Mouse (Mus musculus): ENCODE data around the gene Pacrg.

The Pacrg gene

GRCm38 (mm10) chr17:10372001-10372785 lies 467.9 kb downstream of the Pacrg start:
- DNase-seq (ENCODE audit: low spot score in 2 of 2): no peak

GRCm38 (mm10) chr17:10371472-10371871 lies 468.6 kb downstream of the Pacrg start:
- no peak for DNase-seq (ENCODE audit: low spot score in 2 of 2)

GRCm38 (mm10) chr17:10370660-10371130 lies 469.4 kb downstream of the Pacrg start:
- no peak for DNase-seq (ENCODE audit: low spot score in 2 of 2)

- no peak for DNase-seq (ENCODE audit: low spot score in 2 of 2)
Observed at GRCm38 (mm10) chr17:10369961-10370659, 470.0 kb downstream of the Pacrg start.

- no peak for DNase-seq (ENCODE audit: low spot score in 2 of 2)
Observed at GRCm38 (mm10) chr17:10367044-10367443, 473.1 kb downstream of the Pacrg start.

GRCm38 (mm10) chr17:10366577-10366976 lies 473.5 kb downstream of the Pacrg start:
- DNase-seq (ENCODE audit: low spot score in 2 of 2): no peak

- DNase-seq (ENCODE audit: low spot score in 2 of 2): no peak
Observed at GRCm38 (mm10) chr17:10365501-10366482, 474.3 kb downstream of the Pacrg start.

- DNase-seq (ENCODE audit: low spot score in 2 of 2): no peak
Observed at GRCm38 (mm10) chr17:10363151-10363550, 477.0 kb downstream of the Pacrg start.

- DNase-seq (ENCODE audit: low spot score in 2 of 2): no peak
Observed at GRCm38 (mm10) chr17:10361882-10362291, 478.2 kb downstream of the Pacrg start.

GRCm38 (mm10) chr17:10360738-10361137 lies 479.4 kb downstream of the Pacrg start:
- DNase-seq (ENCODE audit: low spot score in 2 of 2): no peak

GRCm38 (mm10) chr17:10359466-10359865 lies 480.6 kb downstream of the Pacrg start:
- DNase-seq (ENCODE audit: low spot score in 2 of 2): no peak

- no peak for DNase-seq (ENCODE audit: low spot score in 2 of 2)
Observed at GRCm38 (mm10) chr17:10357348-10357747, 482.8 kb downstream of the Pacrg start.

GRCm38 (mm10) chr17:10356294-10356693 lies 483.8 kb downstream of the Pacrg start:
- no peak for DNase-seq (ENCODE audit: low spot score in 2 of 2)

- no peak for DNase-seq (ENCODE audit: low spot score in 2 of 2)
Observed at GRCm38 (mm10) chr17:10355746-10356145, 484.4 kb downstream of the Pacrg start.
